Mouse (Mus musculus): ENCODE measurements around the gene Kcnma1. TPM values are rescaled to one million over a fixed set of nuclear protein-coding genes. Genes with fewer than 3 reads are reported as not detected.

Kcnma1 gene
- polyA plus RNA-seq, 1 experiment from 2014 or later: 22.8 TPM

Other genes starting within 250 kb of the Kcnma1 start
- gene Dlg5, start 231.4 kb upstream of the Kcnma1 start, polyA plus RNA-seq (2014; fragmentation: Nextera tagmentation; extraction: Ambion mirVana): 32.5 TPM in 2 replicates